Mouse (Mus musculus) hematopoietic stem cell, adult 5-6 weeks (primary cell): ENCODE measurements at regions not wholly inside any gene's neighbourhood (a gene's known extent, or its start where the extent isn't known, plus 50 kb on each side); places are given as distances from the start of the nearest gene placed in this dataset.
"Not testable (repeated sequence)": the region's sequence is repeated elsewhere in the genome, so short reads cannot be mapped to it uniquely, and the experiment has no call there.

Experiments
- ATAC-seq, 2 experiments: fragments of 125-278 bp in 1 of 2; replicated peaks in 1 of 2; 2 replicates each; pipeline ENCODE4 v1.8.0; 2016 to 2017; ENCODE audit warnings: inconsistent platforms in 2 of 2, mild to moderate bottlenecking in 2 of 2, moderate number of reproducible peaks in 2 of 2, low read depth in 1 of 2, moderate TSS enrichment in 1 of 2; ENCODE audit not compliant: low FRiP score in 2 of 2, poor library complexity in 2 of 2, severe bottlenecking in 2 of 2, insufficient read depth in 1 of 2, low TSS enrichment in 1 of 2

DNA sequence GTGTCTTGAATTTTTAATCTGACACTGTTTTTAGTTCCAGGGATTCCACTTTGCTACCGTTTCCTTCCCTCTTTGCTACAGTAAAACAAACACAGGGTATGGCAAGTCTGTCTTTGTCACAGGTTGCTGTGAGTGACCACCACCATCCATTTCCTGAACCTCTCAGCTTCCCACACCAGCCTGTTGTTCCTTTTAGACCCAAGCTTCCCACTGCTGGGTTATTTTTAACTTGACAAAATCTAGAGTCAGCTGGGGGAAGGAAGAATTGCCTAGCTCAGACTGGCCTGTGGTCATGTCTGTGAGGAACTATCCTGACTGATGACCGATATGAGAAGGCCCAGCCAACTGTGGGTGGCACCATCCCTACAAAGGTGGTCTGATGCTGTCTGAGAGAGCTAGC, 239.4 kb upstream of the Myt1l start:
- no peak for ATAC-seq

DNA sequence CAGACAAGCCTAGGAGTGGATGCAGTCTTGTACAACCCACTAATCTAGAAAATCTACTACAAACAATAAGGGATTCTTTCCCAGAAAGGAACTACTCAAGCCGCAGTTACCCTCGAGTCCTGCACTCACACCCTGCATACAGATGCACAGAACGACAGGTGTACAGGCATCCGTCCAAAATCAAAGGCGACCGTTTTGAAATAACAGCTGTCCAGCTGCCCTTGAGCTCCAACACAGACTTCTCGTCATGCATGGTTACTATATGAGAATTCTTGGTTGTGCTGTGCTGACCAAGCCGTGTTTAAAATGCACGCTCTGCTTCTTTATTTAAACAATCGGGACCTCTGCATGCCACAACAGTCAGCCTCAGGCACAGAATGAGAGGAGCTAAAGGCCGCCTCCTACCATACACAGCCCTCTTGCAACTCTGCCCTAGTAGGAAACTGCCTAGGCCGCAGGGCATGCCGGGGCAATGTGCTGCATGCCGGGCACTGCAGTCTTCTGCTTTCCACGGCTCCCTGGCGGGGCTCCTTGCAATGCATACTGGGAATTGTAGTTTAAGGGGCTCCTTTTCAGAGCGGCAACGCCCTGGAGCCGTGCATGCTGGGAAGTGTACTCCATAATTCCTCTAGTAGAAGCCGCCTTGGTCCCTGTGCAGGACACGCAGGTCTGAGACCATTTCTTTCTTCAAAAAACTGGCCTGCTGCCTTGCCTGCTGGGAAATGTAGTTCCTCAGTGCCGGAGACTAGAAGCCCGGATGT, 237.4 kb upstream of the Myt1l start:
- peak; percentile 99 to 100 for ATAC-seq

DNA sequence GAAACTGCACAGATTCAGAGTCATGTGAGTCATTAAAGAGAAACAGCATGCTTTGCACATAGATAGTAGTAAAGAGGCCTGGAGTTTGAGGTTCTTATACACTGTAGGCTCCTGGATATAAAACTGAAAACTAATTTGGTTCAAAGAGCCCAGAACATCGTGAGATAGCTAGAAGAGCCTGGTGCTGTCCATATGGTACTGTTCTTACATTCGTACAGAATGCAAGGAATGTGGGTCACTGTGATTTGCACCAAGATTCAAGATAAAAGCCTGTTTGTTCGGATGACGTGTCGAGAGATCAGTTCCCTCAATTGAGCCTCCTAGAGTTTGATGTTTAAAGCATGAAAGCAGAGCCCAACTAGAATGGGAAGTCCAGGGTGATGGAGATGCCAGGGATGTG, 230.2 kb upstream of the Myt1l start:
- ATAC-seq: no peak

DNA sequence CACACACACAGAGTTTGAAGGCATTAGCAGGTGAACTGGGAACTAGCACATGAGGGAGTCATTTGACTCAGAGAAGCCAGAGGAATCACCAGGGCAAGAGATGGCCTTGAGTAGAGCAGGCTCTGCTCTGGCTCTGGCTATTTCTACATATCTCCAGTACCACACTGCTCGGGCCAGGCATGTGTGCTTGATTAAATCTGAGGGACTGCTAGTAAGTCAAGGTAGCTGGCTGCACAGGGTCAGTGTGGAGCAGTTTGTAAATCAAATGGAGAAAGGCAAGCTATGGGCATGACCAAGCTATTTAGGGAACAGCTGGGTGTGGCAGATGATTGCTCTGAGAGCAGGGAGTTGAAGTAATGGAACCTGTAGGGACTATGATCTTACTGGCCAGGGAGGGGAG, 212.5 kb upstream of the Myt1l start:
- ATAC-seq: no peak

GRCm38 (mm10) chr12:29321468-29321867, 206.7 kb upstream of the Myt1l start:
- ATAC-seq: no peak

DNA sequence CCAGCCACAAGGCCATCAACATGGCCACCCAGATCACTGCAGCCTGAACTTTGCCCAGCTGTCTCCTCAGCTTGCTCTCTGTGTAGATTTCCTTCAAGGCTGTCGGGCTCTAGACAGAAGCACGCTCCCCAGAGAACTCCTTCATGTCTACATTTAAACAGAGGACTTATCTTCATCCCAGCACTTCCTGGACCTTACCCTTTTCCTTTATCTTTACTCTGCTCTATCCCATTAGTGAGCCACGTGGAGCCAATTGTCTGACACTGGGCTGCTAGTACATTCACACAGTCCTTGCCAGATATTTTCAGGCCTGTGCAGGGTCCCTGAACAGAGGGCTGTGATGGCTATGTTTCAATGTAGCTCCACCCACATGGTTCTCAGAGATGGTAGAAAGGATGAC, 204.7 kb upstream of the Myt1l start:
- ATAC-seq: no peak

- ATAC-seq: no peak
Observed at GRCm38 (mm10) chr12:29335839-29336469, 192.2 kb upstream of the Myt1l start.

DNA sequence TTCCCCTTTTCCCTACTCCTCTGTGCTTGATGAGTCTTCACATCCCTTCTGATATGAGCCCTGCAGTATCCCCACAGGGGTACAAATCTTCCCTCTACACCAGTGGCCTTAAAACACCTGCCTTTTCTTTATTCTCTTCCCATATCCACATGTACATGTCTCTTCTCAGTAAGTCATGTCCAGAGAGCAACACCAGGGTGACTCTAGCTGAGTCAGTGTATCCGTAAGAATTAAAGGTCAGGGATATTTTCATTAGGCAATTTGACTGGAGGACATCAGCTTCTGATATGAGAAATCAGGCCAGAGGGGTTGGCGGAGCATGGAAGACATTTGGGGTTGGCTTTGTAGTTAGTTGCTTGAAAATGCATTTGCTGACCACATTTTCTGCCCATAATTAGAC, 190.8 kb upstream of the Myt1l start:
- ATAC-seq: no peak

DNA sequence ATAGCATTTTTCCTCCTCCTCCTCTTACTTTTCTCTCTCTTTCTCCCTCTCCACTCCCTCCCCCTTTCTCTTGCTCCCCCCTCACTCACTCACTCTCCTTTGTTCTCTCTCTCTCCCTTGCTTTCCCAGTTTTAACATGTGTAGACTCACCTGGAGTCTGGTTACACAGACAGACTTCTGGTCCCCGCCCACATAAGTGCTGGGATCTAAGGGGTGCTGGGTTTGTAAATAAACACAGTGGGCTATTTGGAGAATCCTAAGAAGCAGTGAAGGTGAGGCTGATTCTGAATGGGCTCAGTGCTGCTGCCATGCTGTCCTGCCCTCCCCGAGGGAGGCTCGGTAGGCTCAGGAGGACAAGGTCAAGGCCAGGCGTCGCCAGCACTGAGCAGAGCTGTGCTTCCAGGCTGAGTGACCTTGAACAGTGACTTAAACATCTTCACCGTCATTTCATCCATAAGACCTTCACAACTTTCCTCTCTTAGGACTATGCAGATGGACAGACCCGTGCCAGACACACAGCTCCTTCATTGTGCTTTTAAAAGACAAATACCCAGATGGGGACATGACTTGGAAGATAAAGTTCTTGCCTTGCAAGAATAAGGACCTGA, 186.7 kb upstream of the Myt1l start:
- ATAC-seq: no peak

DNA sequence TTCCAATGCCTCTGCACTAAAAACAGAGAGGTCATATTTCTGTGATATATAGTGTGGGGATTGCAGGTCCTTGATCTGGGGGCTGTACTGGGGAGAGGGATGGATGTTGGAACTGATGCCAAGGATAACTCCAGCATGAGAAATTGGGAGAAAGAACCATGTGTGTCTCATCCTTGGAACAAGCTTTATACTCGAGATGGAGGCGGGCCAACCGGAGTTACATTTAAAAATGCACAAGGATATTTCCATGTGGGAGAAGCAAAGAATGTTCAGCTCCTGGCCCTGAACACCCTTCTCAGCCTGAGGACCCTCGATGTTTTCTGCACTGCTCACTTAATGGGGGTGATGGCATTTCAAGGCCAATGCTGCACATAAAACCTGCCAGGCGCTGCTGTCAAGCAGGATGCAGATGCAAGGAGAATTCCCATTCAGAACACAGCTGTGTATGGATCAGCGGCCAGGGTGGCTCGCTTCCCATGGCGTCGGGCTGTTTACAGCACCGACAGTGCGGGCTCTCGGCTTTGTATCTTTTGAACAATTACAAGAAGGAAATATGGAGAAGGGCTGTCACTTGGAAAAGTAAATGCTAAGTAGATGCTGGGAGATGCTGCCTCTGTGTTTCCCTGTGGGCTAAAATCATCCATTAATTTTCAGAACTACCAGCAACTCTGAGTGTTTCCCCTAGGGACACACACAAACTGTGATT, 184.9 kb upstream of the Myt1l start:
- ATAC-seq: no peak

DNA sequence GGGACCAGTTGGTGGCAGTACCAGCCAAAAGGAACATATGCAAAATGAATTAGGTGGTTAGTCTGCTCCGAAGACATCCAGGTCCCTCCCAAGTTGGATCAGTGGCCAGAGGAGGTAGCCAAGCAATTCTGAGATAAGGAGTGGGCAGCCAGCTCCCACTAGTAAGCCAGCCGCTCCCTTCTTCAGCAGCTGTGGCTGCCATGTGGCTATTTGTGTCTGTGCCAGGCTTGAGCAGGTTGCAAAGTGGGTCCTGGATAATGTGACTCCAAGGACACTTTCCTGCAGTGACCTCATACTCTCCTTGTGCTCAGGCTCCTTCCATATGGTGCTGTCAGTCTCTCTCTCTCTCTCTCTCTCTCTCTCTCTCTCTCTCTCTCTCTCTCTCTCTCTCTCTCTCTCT, 179.5 kb upstream of the Myt1l start:
- ATAC-seq: no peak

- no peak for ATAC-seq
Observed at GRCm38 (mm10) chr12:29349146-29349850, 178.9 kb upstream of the Myt1l start.

GRCm38 (mm10) chr12:29353777-29354496, 174.2 kb upstream of the Myt1l start:
- ATAC-seq: no peak

GRCm38 (mm10) chr12:29354816-29355215, 173.4 kb upstream of the Myt1l start:
- no peak for ATAC-seq

- no peak for ATAC-seq
Observed at GRCm38 (mm10) chr12:29356681-29357397, 171.3 kb upstream of the Myt1l start.

DNA sequence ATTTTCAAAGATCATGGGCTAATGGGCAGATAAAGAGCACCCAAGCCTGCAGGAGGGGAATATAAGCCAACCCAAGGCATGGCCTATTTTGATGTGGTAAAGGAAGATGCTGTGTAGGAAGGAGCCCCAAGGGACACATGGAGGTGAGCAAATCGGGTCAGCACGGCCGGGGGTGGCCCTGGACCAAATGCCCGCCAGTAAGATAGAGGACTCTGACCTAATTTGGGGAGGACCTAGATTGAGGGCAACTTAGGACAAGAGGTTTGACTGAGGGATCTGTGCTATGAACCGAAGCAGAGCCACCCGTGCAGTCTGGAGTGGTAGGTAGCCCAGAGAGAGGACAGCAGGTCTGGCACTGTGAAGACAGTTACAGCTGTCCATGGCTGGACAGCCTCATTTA, 166.9 kb upstream of the Myt1l start:
- no peak for ATAC-seq

DNA sequence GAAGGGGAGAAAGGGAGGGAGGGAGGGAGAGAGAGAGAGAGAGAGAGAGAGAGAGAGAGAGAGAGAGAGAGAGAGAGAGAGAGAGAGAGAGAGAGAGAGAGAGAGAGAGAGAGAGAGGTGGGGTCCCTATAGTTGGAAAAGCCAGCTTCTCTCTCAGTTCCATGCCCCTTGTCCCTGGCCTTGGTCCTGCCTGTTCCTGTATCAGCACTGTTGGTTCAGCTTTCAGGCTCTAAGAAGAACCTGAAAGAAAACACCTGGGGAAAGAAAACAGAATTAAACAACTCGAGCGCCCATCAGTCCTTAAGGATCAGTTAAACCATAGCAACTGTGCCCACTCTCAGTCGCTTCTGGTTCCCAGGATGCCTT, 160.5 kb upstream of the Myt1l start:
- ATAC-seq: not testable (repeated sequence)
